Mouse (Mus musculus): ENCODE data around the gene Runx1.

The Runx1 gene

GRCm38 (mm10) chr16:92608180-92608960 lies 217.6 kb downstream of the Runx1 start:
- DNase-seq: no peak

GRCm38 (mm10) chr16:92606491-92606965 lies 219.4 kb downstream of the Runx1 start:
- no peak for DNase-seq

- peak; percentile 34 for DNase-seq
Observed at GRCm38 (mm10) chr16:92605606-92606490, 220.1 kb downstream of the Runx1 start.

- DNase-seq: no peak
Observed at GRCm38 (mm10) chr16:92602504-92602903, 223.4 kb downstream of the Runx1 start.

- DNase-seq: no peak
Observed at GRCm38 (mm10) chr16:92601270-92601826, 224.6 kb downstream of the Runx1 start.

- DNase-seq: no peak
Observed at GRCm38 (mm10) chr16:92599451-92599850, 226.5 kb downstream of the Runx1 start.

- no peak for DNase-seq
Observed at GRCm38 (mm10) chr16:92597655-92598054, 228.3 kb downstream of the Runx1 start.

- DNase-seq: no peak
Observed at GRCm38 (mm10) chr16:92592207-92592606, 233.7 kb downstream of the Runx1 start.

- DNase-seq: no peak
Observed at GRCm38 (mm10) chr16:92591783-92592182, 234.2 kb downstream of the Runx1 start.

- DNase-seq: no peak
Observed at GRCm38 (mm10) chr16:92587836-92588235, 238.1 kb downstream of the Runx1 start.

GRCm38 (mm10) chr16:92581767-92582166 lies 244.2 kb downstream of the Runx1 start:
- no peak for DNase-seq

- no peak for DNase-seq
Observed at GRCm38 (mm10) chr16:92580981-92581380, 245.0 kb downstream of the Runx1 start.

- DNase-seq: no peak
Observed at GRCm38 (mm10) chr16:92578915-92579653, 246.9 kb downstream of the Runx1 start.

GRCm38 (mm10) chr16:92577381-92577780 lies 248.6 kb downstream of the Runx1 start:
- DNase-seq: no peak

GRCm38 (mm10) chr16:92575792-92576191 lies 250.2 kb downstream of the Runx1 start:
- DNase-seq: no peak

GRCm38 (mm10) chr16:92573193-92573592 lies 252.8 kb downstream of the Runx1 start:
- peak; percentile 15 for DNase-seq

- no peak for DNase-seq
Observed at GRCm38 (mm10) chr16:92571246-92571645, 254.7 kb downstream of the Runx1 start.

- no peak for DNase-seq
Observed at GRCm38 (mm10) chr16:92566146-92566545, 259.8 kb downstream of the Runx1 start.

- DNase-seq: peak; percentile 85
Observed at GRCm38 (mm10) chr16:92565708-92566107, 260.2 kb downstream of the Runx1 start.

GRCm38 (mm10) chr16:92565291-92565690 lies 260.7 kb downstream of the Runx1 start:
- DNase-seq: no peak

GRCm38 (mm10) chr16:92555051-92555450 lies 270.9 kb downstream of the Runx1 start:
- no peak for DNase-seq

- no peak for DNase-seq
Observed at GRCm38 (mm10) chr16:92552858-92553257, 273.1 kb downstream of the Runx1 start.

GRCm38 (mm10) chr16:92552106-92552382 lies 273.9 kb downstream of the Runx1 start:
- no peak for DNase-seq

Data from kidney, postnatal 14 days (tissue).